Mouse (Mus musculus): ENCODE measurements at regions not wholly inside any gene's neighbourhood (a gene's known extent, or its start where the extent isn't known, plus 50 kb on each side); places are given as distances from the start of the nearest gene placed in this dataset.

- DNase-seq (ENCODE audit: low spot score): no peak
These were observed 56.7 kb upstream of the Igsf9b start for GRCm38 (mm10) chr9:27242325-27242724.

- no peak for DNase-seq (ENCODE audit: low spot score)
These were observed 58.1 kb upstream of the Igsf9b start for GRCm38 (mm10) chr9:27240926-27241325.

DNA sequence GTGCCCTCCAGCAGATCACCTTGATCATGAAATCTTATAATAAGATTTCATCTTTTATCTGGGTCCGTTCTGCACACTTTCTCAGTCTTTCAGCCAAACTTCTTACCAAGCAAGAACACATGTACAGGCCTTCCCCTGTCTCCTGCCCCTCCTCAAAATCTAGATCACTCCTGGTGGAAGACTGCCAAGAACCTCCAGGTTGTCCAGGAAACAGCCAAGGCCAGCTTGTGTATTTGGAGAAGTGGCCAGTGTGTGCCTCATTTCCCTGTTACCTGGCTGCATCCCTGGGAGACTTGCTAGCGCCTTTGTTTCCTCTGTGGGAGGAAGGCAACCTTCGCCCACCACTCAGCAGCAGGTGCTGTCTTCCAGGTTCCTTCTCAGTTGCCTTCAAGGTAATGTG, 58.5 kb upstream of the Igsf9b start:
- DNase-seq (ENCODE audit: low spot score): no peak

GRCm38 (mm10) chr9:27232692-27233091, 66.3 kb upstream of the Igsf9b start:
- peak; percentile 20 for DNase-seq (ENCODE audit: low spot score)

GRCm38 (mm10) chr9:27227458-27227857, 71.5 kb upstream of the Igsf9b start:
- no peak for DNase-seq (ENCODE audit: low spot score)

DNA sequence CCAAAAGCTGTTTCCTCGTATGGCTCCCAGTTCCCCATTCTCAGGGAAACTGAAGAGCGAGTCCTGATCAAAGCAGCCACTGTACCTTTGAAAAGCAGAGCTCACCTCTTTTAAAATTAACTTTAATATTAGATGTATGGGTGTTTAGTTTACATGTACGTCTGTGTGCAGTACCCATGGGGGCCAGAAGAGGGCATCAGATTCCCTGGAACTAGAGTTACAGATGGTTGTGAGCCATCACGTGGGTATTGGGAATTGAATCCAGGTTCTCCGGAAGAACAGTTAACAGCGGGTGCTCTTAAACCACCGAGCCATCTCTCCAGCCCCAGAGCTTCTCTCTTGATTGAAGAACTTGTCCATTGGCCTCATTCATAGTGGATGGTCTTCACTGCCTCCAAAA, 66.0 kb upstream of the Jam3 start:
- no peak for DNase-seq (ENCODE audit: low spot score)

GRCm38 (mm10) chr9:27216024-27216423, 60.8 kb upstream of the Jam3 start:
- DNase-seq (ENCODE audit: low spot score): no peak

GRCm38 (mm10) chr9:27214023-27214422, 58.8 kb upstream of the Jam3 start:
- DNase-seq (ENCODE audit: low spot score): no peak

- DNase-seq (ENCODE audit: low spot score): no peak
These were observed 53.6 kb upstream of the Jam3 start for GRCm38 (mm10) chr9:27208840-27209239.
